Mouse (Mus musculus): ENCODE data around the gene Mrln.

DNA sequence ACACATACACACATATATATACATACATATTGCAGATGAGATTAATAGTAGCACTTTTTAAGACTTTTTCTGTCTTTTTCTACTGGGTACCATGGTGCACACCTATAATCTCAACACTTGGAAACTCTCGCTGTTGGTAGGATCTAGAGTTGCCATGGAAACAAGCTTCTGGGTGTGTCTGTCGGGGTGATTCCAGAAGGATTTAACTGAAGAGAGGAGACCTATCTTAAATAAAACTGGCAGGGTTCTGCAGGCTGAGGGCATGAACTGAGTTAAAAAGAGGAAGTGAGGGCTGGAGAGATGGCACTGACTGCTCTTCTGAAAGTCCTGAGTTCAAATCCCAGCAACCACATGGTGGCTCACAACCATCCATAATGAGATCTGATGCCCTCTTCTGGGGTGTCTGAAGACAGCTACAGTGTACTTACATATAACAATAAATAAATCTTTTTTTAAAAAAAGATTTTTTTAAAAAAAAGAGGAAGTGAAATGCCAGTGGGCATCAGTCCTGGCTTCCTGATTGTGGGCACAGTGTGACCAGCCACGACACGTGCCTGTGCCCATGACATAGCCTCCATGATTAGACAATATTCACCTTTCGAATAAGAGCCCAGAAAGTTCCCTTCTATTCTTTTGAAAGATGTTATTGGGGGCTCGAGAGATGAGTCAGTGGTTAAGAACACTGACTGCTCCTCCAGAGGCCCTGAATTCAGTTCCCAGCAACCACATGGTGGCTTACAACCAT lies 4.8 kb upstream of the Mrln start:
- no peak for TF ChIP-seq POLR2A (IDR thresholded peaks at IDR 0.05; ENCODE audit: borderline replicate concordance, low read depth, low read length)
- TF ChIP-seq CTCF (IDR thresholded peaks at IDR 0.05; ENCODE audit: low read depth, low read length): no peak

Measured in bone marrow macrophage, adult 2 months (primary cell).